Mouse (Mus musculus) hindbrain, postnatal 0 days (tissue): Measurements from ENCODE around the gene Nhlh2. TPM values are rescaled to one million over a fixed set of nuclear protein-coding genes. Genes with fewer than 3 reads are reported as not detected.
A peak's percentile ranks its signal among the peaks of the same experiment; 100 is the strongest.

Experiments
- ATAC-seq: fragments of 200-750 bp; cut with Nextera tagmentation; 2 replicates; pipeline ENCODE4 v1.8.0; 2017; ENCODE audit warnings: mild to moderate bottlenecking, moderate TSS enrichment, moderate library complexity
- DNase-seq: peaks from one replicate; pipeline ENCODE4 v3.0.0-alpha.2; 2015; ENCODE audit warnings: low spot score
- H3K27ac ChIP-seq: fragments of 300-500 bp; sonication (generic); 2 replicates; pipeline ENCODE4 v1.5.1; 2014; ENCODE audit warnings: mild to moderate bottlenecking
- H3K27me3 ChIP-seq: fragments of 300-500 bp; sonication (generic); 2 replicates; pipeline ENCODE4 v1.6.1; 2014; ENCODE audit warnings: low read length, mixed read lengths; ENCODE audit not compliant: insufficient read depth
- H3K36me3 ChIP-seq: fragments of 300-500 bp; sonication (generic); 2 replicates; pipeline ENCODE4 v1.6.1; 2014; ENCODE audit warnings: low read length, mixed read lengths; ENCODE audit not compliant: insufficient read depth
- H3K4me1 ChIP-seq: fragments of 300-500 bp; sonication (generic); 2 replicates; pipeline ENCODE4 v1.6.1; 2014; ENCODE audit warnings: antibody characterized with exemption, low read length, mixed read lengths; ENCODE audit not compliant: insufficient read depth
- H3K4me2 ChIP-seq: fragments of 300-500 bp; sonication (generic); 2 replicates; pipeline ENCODE4 v1.6.1; 2014; ENCODE audit warnings: low read depth, mild to moderate bottlenecking, low read length, moderate library complexity, mixed read lengths
- H3K4me3 ChIP-seq: fragments of 300-500 bp; sonication (generic); 2 replicates; pipeline ENCODE4 v1.5.1; 2014; ENCODE audit warnings: low read length
- H3K9ac ChIP-seq: fragments of 300-500 bp; sonication (generic); replicated peaks from 2 replicates; pipeline ENCODE4 v1.6.1; 2014; ENCODE audit warnings: mild to moderate bottlenecking, low read length, moderate library complexity, mixed read lengths
- H3K9me3 ChIP-seq: fragments of 300-500 bp; sonication (generic); 2 replicates; pipeline ENCODE4 v1.6.1; 2016; ENCODE audit warnings: low read length, mixed read lengths
- CTCF ChIP-seq: IDR thresholded peaks from 2 replicates; pipeline ENCODE4 v1.5.1; 2016; ENCODE audit warnings: antibody characterized with exemption, control low read depth, low read depth
- WGBS: fragments of 180-500 bp; shearing (Covaris S2); extraction: QIAGEN DNeasy Blood & Tissue Kit; methylation state at CpG from one replicate; pipeline ENCODE4 v1.1.7; 2014; 5-methylcytosine and 5-hydroxymethylcytosine counted together
- polyA plus RNA-seq: library from polyadenylated mRNA; unstranded; fragments of >200 nt; fragmentation: Nextera tagmentation; extraction: Ambion mirVana; gene quantifications from 2 replicates; pipeline ENCODE4 v1.2.1, GENCODE M21; 2015
- total RNA-seq: library from RNA; depleted of rRNA; stranded (reverse); fragments of >200 nt; gene quantifications from 2 replicates; pipeline ENCODE4 v1.2.3, GENCODE M21; 2014

Gene Nhlh2
- total and polyA plus RNA-seq, 2 experiments from 2014 or later = 25.1 to 31.9 TPM

DNA sequence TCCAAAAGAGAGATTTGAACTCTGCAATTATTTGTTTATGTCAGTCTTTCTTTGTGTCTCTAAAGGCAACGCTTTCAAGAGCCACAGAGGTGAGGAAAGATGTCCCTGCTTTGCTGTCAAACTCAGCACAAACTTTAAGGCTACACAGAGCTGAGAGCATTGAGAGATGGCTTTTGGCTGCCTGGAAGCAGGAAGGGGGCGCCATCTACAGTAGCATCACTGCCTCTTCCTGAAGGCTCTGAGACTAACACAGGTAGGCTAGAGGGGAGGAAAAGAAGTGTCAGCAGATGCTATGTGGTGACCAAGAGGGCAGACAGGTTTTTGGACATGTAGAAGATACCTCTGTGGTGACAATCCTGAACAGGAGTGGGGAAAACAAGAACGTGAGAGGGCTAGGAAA is 35.2 kb downstream of the Nhlh2 start:
- DNase-seq = no peak
- WGBS = 34% methylated on average over 3 of the region's 3 CpGs

DNA sequence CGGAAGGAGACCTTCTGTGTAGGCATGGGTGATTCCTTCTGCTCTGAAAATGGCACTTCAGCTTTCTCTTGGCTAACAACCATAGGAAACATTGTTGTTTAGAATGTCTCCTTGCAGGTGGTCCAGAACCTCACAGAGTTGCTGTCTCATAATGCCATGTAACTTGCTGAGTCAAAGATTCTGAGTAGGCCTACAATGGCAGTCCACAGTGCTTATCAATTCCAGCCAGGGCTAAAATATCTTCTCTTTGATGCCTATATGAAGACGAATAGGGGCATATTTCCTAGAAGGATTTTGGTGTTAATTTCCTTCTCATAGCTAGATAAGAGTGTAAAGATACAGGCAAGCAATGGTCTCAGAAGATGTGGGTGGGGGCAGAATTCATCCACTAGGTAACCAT is 37.7 kb downstream of the Nhlh2 start:
- no peak for ATAC-seq
- no peak for TF ChIP-seq CTCF
- 88% methylated on average over 2 of the region's 2 CpGs for WGBS
- DNase-seq = no peak
- Histone ChIP-seq H3K4me1 (0 out of 2 replicates have a peak, but pooled peaks cover 4% of the 10 kb centered on the region), H3K9me3 (no peaks in the 10 kb centered on the region), H3K27me3 (no peaks in the 10 kb centered on the region), H3K9ac (no peak overlapping the region), H3K27ac (no peak overlapping the region), H3K4me2 (no peak overlapping the region), H3K36me3 (no peaks in the 10 kb centered on the region), H3K4me3 (no peak overlapping the region)

More for the DNA sequence above, 35.2 kb downstream of the Nhlh2 start:
- Histone ChIP-seq H3K36me3 (no peaks in the 10 kb centered on the region), H3K4me1 (0 out of 2 replicates have a peak, but pooled peaks cover 4% of the 10 kb centered on the region), H3K4me3 (no peak overlapping the region), H3K27ac (no peak overlapping the region), H3K9ac (no peak overlapping the region), H3K27me3 (no peaks in the 10 kb centered on the region), H3K4me2 (no peak overlapping the region), H3K9me3 (no peaks in the 10 kb centered on the region)
- no peak for ATAC-seq
- TF ChIP-seq CTCF = peak; percentile 67

DNA sequence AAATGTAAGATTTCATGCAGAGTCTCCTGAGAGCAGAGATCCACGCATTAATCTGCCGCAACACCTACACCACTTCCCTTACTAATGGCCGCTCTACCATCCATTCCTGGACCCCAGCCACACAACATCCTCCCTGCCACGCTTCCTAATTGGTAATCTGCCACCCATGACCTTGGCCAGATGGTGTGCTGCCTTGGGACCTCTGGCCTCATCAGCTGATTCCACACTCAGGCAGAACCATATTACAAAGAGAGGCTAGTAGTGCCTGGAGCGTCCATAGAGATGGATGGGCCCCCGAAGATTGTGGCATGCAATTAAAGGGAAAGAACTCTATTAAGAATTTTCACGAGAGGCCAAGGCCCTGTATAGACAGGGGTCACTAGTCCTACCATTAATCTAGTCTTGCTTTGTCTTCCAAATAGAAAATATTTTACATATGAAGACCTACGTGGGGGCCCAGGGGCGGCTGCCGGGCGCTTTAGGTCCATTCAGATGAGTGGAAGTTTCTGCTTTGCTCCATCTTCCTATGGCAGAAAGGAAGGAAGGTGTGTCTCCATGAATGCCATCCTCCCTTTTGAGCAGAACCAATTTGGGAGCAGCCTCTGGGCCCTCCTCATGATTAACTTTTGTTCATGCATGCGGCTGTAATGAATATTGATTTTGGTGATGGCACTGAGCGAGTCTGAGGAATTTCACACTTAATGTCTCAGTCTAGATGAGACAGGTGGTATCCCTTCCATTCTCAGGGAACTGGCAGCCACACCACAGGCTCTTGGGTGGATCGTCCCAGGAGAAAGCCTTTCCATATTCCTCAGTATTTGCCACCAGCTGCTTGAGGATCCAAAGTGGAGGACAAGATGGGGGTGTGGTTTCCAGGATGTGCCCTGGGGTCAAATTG is 39.6 kb downstream of the Nhlh2 start:
- 0 out of 2 replicates have a peak, but pooled peaks cover 4% of the 10 kb centered on the region for H3K4me1 ChIP-seq
- DNase-seq (peak; percentile 62), ATAC-seq (peak; percentile 86)
- H3K4me3 ChIP-seq = no peak overlapping the region
- H3K36me3 ChIP-seq = no peaks in the 10 kb centered on the region
- H3K9ac ChIP-seq = no peak overlapping the region
- no peak for TF ChIP-seq CTCF
- no peak overlapping the region for H3K27ac ChIP-seq
- no peak overlapping the region for H3K4me2 ChIP-seq
- WGBS = 41% methylated on average over 14 of the region's 14 CpGs
- no peaks in the 10 kb centered on the region for H3K9me3 ChIP-seq
- no peaks in the 10 kb centered on the region for H3K27me3 ChIP-seq

DNA sequence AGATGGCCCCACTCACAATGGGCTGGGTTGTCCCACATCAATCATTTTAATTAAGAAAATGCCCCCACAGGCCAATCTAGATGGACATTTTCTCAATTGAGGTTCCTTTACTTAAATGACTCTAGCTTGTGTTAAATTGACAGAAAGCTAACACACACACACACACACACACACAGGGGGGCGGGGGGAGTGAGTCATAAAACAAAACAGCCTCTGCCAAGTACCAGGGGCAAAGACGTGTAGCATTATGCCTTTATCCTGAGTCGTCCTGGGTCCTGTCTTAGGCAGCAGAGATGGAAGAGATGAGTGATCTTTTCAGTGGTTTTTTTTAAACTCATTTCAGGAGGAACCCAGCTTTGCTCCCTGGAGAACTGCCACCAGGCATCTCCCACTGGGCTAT is 42.2 kb downstream of the Nhlh2 start:
- no peak for DNase-seq
- no peak overlapping the region for H3K9ac ChIP-seq

DNA sequence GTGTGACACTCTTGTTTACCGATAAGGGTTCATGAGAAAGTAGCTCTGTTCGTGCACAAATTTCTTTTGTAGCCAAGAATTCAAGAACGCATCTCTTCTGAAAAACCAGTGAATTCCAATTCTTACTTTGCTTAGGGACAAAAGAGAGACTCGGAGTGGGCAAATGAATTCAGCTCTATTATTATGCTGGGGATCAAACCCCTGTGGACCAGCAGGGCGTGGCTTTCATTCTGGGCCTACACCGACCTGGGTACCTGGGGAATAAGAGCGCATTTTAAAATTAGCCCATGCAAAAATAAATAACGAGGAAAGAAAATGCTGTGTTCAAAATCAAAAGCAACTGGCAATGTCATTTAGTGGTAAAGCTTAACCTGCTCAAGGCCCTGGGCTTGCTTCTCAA is 43.4 kb downstream of the Nhlh2 start:
- WGBS = 30% methylated on average over 8 of the region's 8 CpGs
- Histone ChIP-seq H3K9me3 (no peaks in the 10 kb centered on the region), H3K9ac (no peak overlapping the region), H3K36me3 (no peaks in the 10 kb centered on the region), H3K4me2 (no peak overlapping the region), H3K27ac (no peak overlapping the region), H3K4me1 (0 out of 2 replicates have a peak, but pooled peaks cover 4% of the 10 kb centered on the region), H3K27me3 (no peaks in the 10 kb centered on the region), H3K4me3 (no peak overlapping the region)
- no peak for ATAC-seq
- DNase-seq = no peak
- no peak for TF ChIP-seq CTCF

More for the DNA sequence above, 42.2 kb downstream of the Nhlh2 start:
- H3K27me3 ChIP-seq = no peaks in the 10 kb centered on the region
- TF ChIP-seq CTCF = no peak
- no peaks in the 10 kb centered on the region for H3K9me3 ChIP-seq
- no peaks in the 10 kb centered on the region for H3K36me3 ChIP-seq
- H3K4me1 ChIP-seq = 0 out of 2 replicates have a peak, but pooled peaks cover 4% of the 10 kb centered on the region
- no peak overlapping the region for H3K4me3 ChIP-seq
- H3K27ac ChIP-seq = no peak overlapping the region
- 45% methylated on average over 3 of the region's 3 CpGs for WGBS
- no peak overlapping the region for H3K4me2 ChIP-seq
- no peak for ATAC-seq

DNA sequence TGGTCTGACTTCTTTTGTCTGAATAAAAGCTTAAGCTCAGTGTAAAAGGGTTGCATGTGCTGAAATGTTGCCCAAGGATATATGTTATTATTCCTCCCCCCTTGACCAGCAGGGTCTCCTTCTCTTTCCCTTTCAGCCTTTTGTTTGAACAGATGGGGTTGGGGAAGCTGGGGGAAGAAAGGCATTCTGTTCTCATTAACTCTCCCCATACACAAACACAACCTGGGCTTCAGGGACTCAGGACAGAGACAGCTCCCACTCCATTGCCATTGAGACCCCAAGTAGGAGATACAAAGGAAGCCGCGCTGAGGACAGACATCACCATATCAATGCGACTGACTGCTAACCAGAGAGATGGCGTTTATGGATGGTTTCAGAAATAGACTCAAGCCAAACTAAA is 46.0 kb downstream of the Nhlh2 start:
- no peak overlapping the region for H3K4me3 ChIP-seq
- peak; percentile 8 for DNase-seq
- H3K36me3 ChIP-seq = no peaks in the 10 kb centered on the region
- no peaks in the 10 kb centered on the region for H3K4me1 ChIP-seq
- WGBS = 15% methylated on average over 4 of the region's 4 CpGs
- no peak overlapping the region for H3K27ac ChIP-seq
- no peak for ATAC-seq
- H3K9me3 ChIP-seq = no peaks in the 10 kb centered on the region
- H3K9ac ChIP-seq = no peak overlapping the region
- no peak for TF ChIP-seq CTCF
- H3K4me2 ChIP-seq = no peak overlapping the region
- no peaks in the 10 kb centered on the region for H3K27me3 ChIP-seq

DNA sequence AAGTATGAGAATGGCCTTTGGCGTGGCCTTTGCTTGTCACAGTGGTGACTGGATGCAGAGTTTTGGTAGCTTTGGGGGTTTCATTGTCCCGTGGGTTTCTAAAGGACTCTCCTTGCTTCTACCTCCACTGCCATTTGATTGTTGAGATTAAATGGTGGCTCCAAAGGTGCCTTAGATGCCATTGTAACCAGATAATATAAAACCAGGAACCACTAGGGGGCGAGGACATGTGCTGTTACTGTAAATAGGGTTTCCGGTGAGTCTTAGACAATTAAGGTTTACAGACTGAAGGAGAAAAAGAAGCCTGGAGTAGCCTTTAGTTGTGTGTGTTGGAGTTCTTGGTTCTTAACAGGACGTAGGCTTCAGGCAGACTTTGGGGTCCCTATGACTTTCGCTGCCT is 50.2 kb downstream of the Nhlh2 start:
- Histone ChIP-seq H3K4me3 (no peak overlapping the region), H3K9ac (no peak overlapping the region), H3K4me2 (no peak overlapping the region), H3K9me3 (no peaks in the 10 kb centered on the region), H3K27ac (no peak overlapping the region), H3K4me1 (no peaks in the 10 kb centered on the region), H3K36me3 (no peaks in the 10 kb centered on the region), H3K27me3 (no peaks in the 10 kb centered on the region)
- 81% methylated on average over 6 of the region's 6 CpGs for WGBS
- peak; percentile 38; the same call in 1 of the 2 replicates for TF ChIP-seq CTCF
- DNase-seq (no peak), ATAC-seq (no peak)
